ENCODE assay signal across 14 mouse cellular contexts in genomic region chr2:60672973-60673954, GRCm38 (mm10). TPM values are rescaled to one million over a fixed set of nuclear protein-coding genes. Genes with fewer than 3 reads are reported as not detected.
DNase-seq lines count a peak whose midpoint lies in the region; ATAC-seq and TF ChIP-seq lines count a peak whose summit lies in the region.
"Had no signal": no experiment of that assay in that cellular context is flagged by ENCODE, and none has a peak within 500 bp of the region (broad histone marks: within the 10 kb centered on the region; RNA-seq: fewer than 3 reads in every experiment).

No protein-coding gene starts in this region.

- no peaks in the 10 kb centered on the region for H3K9me3 ChIP-seq in kidney, embryonic 14.5 days (ENCODE audit: control insufficient read depth, low read length)
- no peaks in the 10 kb centered on the region for H3K9me3 ChIP-seq in intestine, postnatal 0 days (ENCODE audit: control insufficient read depth)
- no peaks in the 10 kb centered on the region for H3K9me3 ChIP-seq in liver, embryonic 12.5 days (replicated peaks)
- H3K9me3 ChIP-seq: hindbrain, embryonic 13.5 days; megakaryocyte, embryonic 14.5 days had no signal

- H3K9ac ChIP-seq in kidney, embryonic 14.5 days (ENCODE audit: low read depth, low read length) = no peak overlapping the region; the same call in 1 of the 2 replicates
- H3K9ac ChIP-seq in intestine, postnatal 0 days (ENCODE audit: low read depth, low read length) = peak overlapping the region; percentile 41
- H3K9ac ChIP-seq in liver, embryonic 12.5 days = no peak overlapping the region
- H3K9ac ChIP-seq: hindbrain, embryonic 13.5 days had no signal

- H3K4me1 ChIP-seq in kidney, embryonic 14.5 days (ENCODE audit: control insufficient read depth, insufficient read depth, low read length) = no peaks in the 10 kb centered on the region
- H3K4me1 ChIP-seq in intestine, postnatal 0 days (replicated peaks; ENCODE audit: control insufficient read depth, insufficient read depth, low read length) = no peaks in the 10 kb centered on the region
- H3K4me1 ChIP-seq in liver, embryonic 12.5 days = no peaks in the 10 kb centered on the region
- H3K4me1 ChIP-seq: megakaryocyte, embryonic 14.5 days had no signal

- H3K36me3 ChIP-seq in kidney, embryonic 14.5 days (ENCODE audit: control insufficient read depth, insufficient read depth, low read length) = no peaks in the 10 kb centered on the region
- no peaks in the 10 kb centered on the region for H3K36me3 ChIP-seq in intestine, postnatal 0 days (ENCODE audit: control insufficient read depth, insufficient read depth)
- H3K36me3 ChIP-seq in liver, embryonic 12.5 days = no peaks in the 10 kb centered on the region
- H3K36me3 ChIP-seq: hindbrain, embryonic 13.5 days had no signal

- 41% methylated on average over 17 of the region's 17 CpGs for WGBS in kidney, embryonic 14.5 days
- 22% methylated on average over 17 of the region's 17 CpGs for WGBS in intestine, postnatal 0 days
- WGBS in liver, embryonic 12.5 days (ENCODE audit: insufficient replicate concordance) = 61% methylated on average over 17 of the region's 17 CpGs

- DNase-seq in kidney, postnatal 14 days = no peak
- peak; percentile 71 for DNase-seq in ZHBTc4 (ENCODE audit: low read depth, low spot score)
- peak; percentile 17 for DNase-seq in retina, embryonic 14.5 days (ENCODE audit: low spot score)
- no peak for DNase-seq in thymus, adult 18-20 months
- DNase-seq: cerebellum, adult 8-10 months; liver; thymus, adult 2 months had no signal

- TF ChIP-seq CTCF in intestine, postnatal 0 days (IDR thresholded peaks at IDR 0.05; ENCODE audit: low read depth) = no peak

- ATAC-seq in kidney, embryonic 14.5 days (ENCODE audit: low FRiP score, low TSS enrichment) = no peak
- ATAC-seq in intestine, postnatal 0 days = peak; percentile 80
- ATAC-seq in erythroid progenitor cell, adult 5-6 weeks (replicated peaks; ENCODE audit: low FRiP score, poor library complexity, severe bottlenecking) = no peak
- ATAC-seq in liver, embryonic 12.5 days = no peak

- H3K4me3 ChIP-seq in kidney, embryonic 14.5 days (ENCODE audit: low read length) = no peak overlapping the region
- peak overlapping the region; percentile 43 for H3K4me3 ChIP-seq in intestine, postnatal 0 days (ENCODE audit: low read depth, low read length)
- no peak overlapping the region for H3K4me3 ChIP-seq in liver, embryonic 12.5 days
- H3K4me3 ChIP-seq: hindbrain, embryonic 13.5 days; megakaryocyte, embryonic 14.5 days had no signal

- H3K27ac ChIP-seq in kidney, embryonic 14.5 days (ENCODE audit: low read depth, low read length) = peak overlapping the region; percentile 30; the same call in 1 of the 2 replicates
- peak overlapping the region; percentile 75 for H3K27ac ChIP-seq in intestine, postnatal 0 days (ENCODE audit: low read depth, low read length)
- no peak overlapping the region for H3K27ac ChIP-seq in liver, embryonic 12.5 days
- H3K27ac ChIP-seq: hindbrain, embryonic 13.5 days had no signal

- peak overlapping the region; percentile 19; the same call in 1 of the 2 replicates for H3K4me2 ChIP-seq in kidney, embryonic 14.5 days (replicated peaks; ENCODE audit: low read depth, low read length)
- H3K4me2 ChIP-seq in intestine, postnatal 0 days (replicated peaks; ENCODE audit: low read depth) = peak overlapping the region; percentile 64
- H3K4me2 ChIP-seq in liver, embryonic 12.5 days = no peak overlapping the region
- H3K4me2 ChIP-seq: hindbrain, embryonic 13.5 days had no signal

- no peaks in the 10 kb centered on the region for H3K27me3 ChIP-seq in kidney, embryonic 14.5 days (ENCODE audit: control insufficient read depth, insufficient read depth, low read length)
- no peaks in the 10 kb centered on the region for H3K27me3 ChIP-seq in intestine, postnatal 0 days (replicated peaks; ENCODE audit: control insufficient read depth, insufficient read depth, low read length)
- H3K27me3 ChIP-seq in liver, embryonic 12.5 days (replicated peaks) = no peaks in the 10 kb centered on the region
- H3K27me3 ChIP-seq: CH12.LX; hindbrain, embryonic 13.5 days; megakaryocyte, embryonic 14.5 days had no signal

RNA-seq across cellular contexts. Expression of gene Itgb6, which starts 49.2 kb away (rescaled TPM):
- polyA plus RNA-seq in kidney, embryonic 14.5 days (2014; fragmentation: Nextera tagmentation; extraction: Ambion mirVana) = 3.4 and 8.9 TPM in 2 replicates
- polyA plus RNA-seq in intestine, postnatal 0 days (2015; fragmentation: Nextera tagmentation; extraction: Ambion mirVana) = 10.8 and 11.9 TPM in 2 replicates
- total RNA-seq in erythroid progenitor cell, adult 5-6 weeks (2015; ENCODE audit: low replicate concordance) = not detected in 2 replicates
- total RNA-seq in erythroid progenitor cell, adult 5-6 weeks (2017; ENCODE audit: low replicate concordance) = not detected in 2 replicates
- 0.04 and 0.08 TPM in 2 replicates for polyA plus RNA-seq in liver, embryonic 12.5 days (2016; fragmentation: Nextera tagmentation; extraction: Ambion mirVana)
- total RNA-seq: CH12.LX had no signal

Comparison
In these comparisons a context has a peak if more than half of its experiments do, and no peak if none do; other contexts are left out.
1. DNase-seq: peak in ZHBTc4 (single experiment) and retina, embryonic 14.5 days (single experiment); none in kidney, postnatal 14 days (single experiment) and thymus, adult 18-20 months (0 of 2).